Mouse (Mus musculus): ENCODE results near the gene Gm28038. TPM values are rescaled to one million over a fixed set of nuclear protein-coding genes. Genes with fewer than 3 reads are reported as not detected.

Gene Gm28038
- polyA plus RNA-seq, 1 experiment from 2014 or later: not detected

DNA sequence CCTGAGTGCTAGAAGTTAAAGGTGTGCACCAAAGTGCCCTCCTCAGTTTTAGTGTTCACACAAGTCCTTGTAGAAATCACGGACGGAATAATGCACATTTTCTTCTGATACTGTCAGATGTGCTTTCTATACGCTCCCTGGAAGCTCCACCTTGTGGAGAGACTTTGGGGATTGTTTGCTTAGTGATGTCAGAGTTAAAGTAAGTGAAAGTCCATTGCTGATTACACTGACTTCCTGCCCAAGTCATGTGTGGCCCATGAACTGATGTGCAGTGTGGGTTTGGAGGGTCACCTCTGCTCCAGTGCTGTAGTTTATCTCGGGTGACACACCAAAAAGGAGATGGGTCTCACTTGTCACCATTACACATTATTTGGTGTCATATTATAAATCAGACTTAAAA lies 38.4 kb downstream of the Gm28038 start:
- H3K36me3 ChIP-seq (ENCODE audit: control insufficient read depth, insufficient read depth, low read length): peaks cover 97% of the 10 kb centered on the region
- WGBS: 78% methylated on average over 4 of the region's 4 CpGs
- no peak overlapping the region for H3K9ac ChIP-seq (ENCODE audit: low read length)
- no peaks in the 10 kb centered on the region for H3K9me3 ChIP-seq (ENCODE audit: control insufficient read depth, low read length)
- DNase-seq (ENCODE audit: low spot score) (no peak), ATAC-seq (replicated peaks; ENCODE audit: low FRiP score, low TSS enrichment, low read depth) (no peak)
- H3K27ac ChIP-seq (ENCODE audit: low read depth): no peak overlapping the region
- H3K4me3 ChIP-seq (ENCODE audit: low read depth, low read length): no peak overlapping the region
- no peaks in the 10 kb centered on the region for H3K4me1 ChIP-seq (replicated peaks; ENCODE audit: control insufficient read depth, insufficient read depth, low read length)
- H3K4me2 ChIP-seq (ENCODE audit: low read length): no peak overlapping the region
- no peaks in the 10 kb centered on the region for H3K27me3 ChIP-seq (replicated peaks; ENCODE audit: control insufficient read depth, insufficient read depth, low read length)

DNA sequence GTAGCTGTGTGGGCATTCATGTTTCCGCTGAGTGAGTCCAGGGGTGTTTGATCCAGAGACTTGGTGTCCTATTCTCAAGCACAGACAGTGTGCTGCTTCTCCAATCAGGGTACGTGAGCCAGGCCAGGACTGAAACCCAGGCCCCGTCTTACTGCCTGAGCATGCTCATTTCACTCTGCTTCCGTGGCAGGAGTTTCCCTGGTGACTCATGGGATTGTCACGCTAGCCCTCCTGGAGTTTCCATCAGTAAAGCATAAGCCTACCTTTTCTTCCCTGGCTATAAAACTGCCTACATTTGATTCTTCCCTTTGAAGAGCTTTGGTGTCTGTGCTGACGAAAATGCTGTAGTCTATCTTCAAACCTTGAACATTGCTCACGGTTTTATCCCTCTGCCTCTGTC lies 42.3 kb downstream of the Gm28038 start:
- no peak overlapping the region for H3K27ac ChIP-seq (ENCODE audit: low read depth)
- WGBS: 90% methylated on average over 7 of the region's 7 CpGs
- H3K4me1 ChIP-seq (replicated peaks; ENCODE audit: control insufficient read depth, insufficient read depth, low read length): no peaks in the 10 kb centered on the region
- no peak overlapping the region for H3K4me2 ChIP-seq (ENCODE audit: low read length)
- H3K9ac ChIP-seq (ENCODE audit: low read length): no peak overlapping the region
- H3K36me3 ChIP-seq (ENCODE audit: control insufficient read depth, insufficient read depth, low read length): peaks cover 94% of the 10 kb centered on the region
- no peak overlapping the region for H3K4me3 ChIP-seq (ENCODE audit: low read depth, low read length)
- H3K27me3 ChIP-seq (replicated peaks; ENCODE audit: control insufficient read depth, insufficient read depth, low read length): no peaks in the 10 kb centered on the region
- DNase-seq (ENCODE audit: low spot score) (no peak), ATAC-seq (replicated peaks; ENCODE audit: low FRiP score, low TSS enrichment, low read depth) (no peak)
- no peaks in the 10 kb centered on the region for H3K9me3 ChIP-seq (ENCODE audit: control insufficient read depth, low read length)

DNA sequence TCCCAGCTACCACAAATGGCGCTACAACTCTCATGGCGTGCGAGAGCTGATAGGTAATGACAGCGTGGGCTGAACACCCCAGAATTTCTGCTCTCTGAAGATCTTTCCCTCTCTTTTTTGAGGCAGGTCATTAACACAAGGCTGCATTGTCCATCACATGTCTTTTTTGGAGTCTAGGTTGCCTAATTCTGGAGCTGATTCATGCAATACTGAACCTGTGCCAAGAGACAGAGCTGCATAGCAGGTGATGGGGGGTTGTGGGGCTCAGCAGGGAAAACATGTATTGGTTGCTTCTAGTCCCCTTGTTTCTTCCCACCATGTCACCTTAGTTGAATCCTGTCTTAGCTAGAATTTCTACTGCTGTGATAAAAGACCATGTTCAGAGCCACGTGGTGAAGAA lies 44.5 kb downstream of the Gm28038 start:
- H3K4me1 ChIP-seq (replicated peaks; ENCODE audit: control insufficient read depth, insufficient read depth, low read length): no peaks in the 10 kb centered on the region
- no peak overlapping the region for H3K27ac ChIP-seq (ENCODE audit: low read depth)
- H3K9me3 ChIP-seq (ENCODE audit: control insufficient read depth, low read length): no peaks in the 10 kb centered on the region
- ATAC-seq (replicated peaks; ENCODE audit: low FRiP score, low TSS enrichment, low read depth) (no peak), DNase-seq (ENCODE audit: low spot score) (no peak)
- H3K27me3 ChIP-seq (replicated peaks; ENCODE audit: control insufficient read depth, insufficient read depth, low read length): no peaks in the 10 kb centered on the region
- H3K4me2 ChIP-seq (ENCODE audit: low read length): no peak overlapping the region
- 93% methylated on average over 5 of the region's 5 CpGs for WGBS
- no peak overlapping the region for H3K4me3 ChIP-seq (ENCODE audit: low read depth, low read length)
- peaks cover 97% of the 10 kb centered on the region for H3K36me3 ChIP-seq (ENCODE audit: control insufficient read depth, insufficient read depth, low read length)
- no peak overlapping the region for H3K9ac ChIP-seq (ENCODE audit: low read length)

DNA sequence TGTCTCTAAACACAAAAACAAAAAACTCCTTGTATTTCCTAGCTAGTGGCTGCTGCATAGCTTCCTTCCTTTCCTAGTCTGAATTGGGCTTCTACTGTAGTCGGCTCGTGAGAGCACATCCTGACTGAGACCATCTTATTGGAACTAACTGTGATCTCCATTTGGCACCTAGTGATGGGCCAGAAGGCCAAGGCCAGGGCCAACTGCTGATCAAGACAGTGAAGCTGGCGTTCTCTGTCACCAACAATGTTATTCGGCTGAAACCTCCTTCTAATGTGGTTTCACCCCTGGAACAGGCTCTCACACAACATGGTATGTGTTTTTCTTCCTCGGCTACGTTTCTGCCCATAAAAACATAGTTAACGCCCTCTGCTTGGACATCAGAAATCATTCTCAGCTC lies 46.4 kb downstream of the Gm28038 start:
- 89% methylated on average over 7 of the region's 7 CpGs for WGBS
- DNase-seq (ENCODE audit: low spot score) (no peak), ATAC-seq (replicated peaks; ENCODE audit: low FRiP score, low TSS enrichment, low read depth) (no peak)
- no peaks in the 10 kb centered on the region for H3K27me3 ChIP-seq (replicated peaks; ENCODE audit: control insufficient read depth, insufficient read depth, low read length)
- H3K27ac ChIP-seq (ENCODE audit: low read depth): no peak overlapping the region
- peaks cover 93% of the 10 kb centered on the region for H3K36me3 ChIP-seq (ENCODE audit: control insufficient read depth, insufficient read depth, low read length)
- H3K4me2 ChIP-seq (ENCODE audit: low read length): no peak overlapping the region
- no peak overlapping the region for H3K9ac ChIP-seq (ENCODE audit: low read length)
- H3K4me1 ChIP-seq (replicated peaks; ENCODE audit: control insufficient read depth, insufficient read depth, low read length): no peaks in the 10 kb centered on the region
- no peaks in the 10 kb centered on the region for H3K9me3 ChIP-seq (ENCODE audit: control insufficient read depth, low read length)
- no peak overlapping the region for H3K4me3 ChIP-seq (ENCODE audit: low read depth, low read length)

DNA sequence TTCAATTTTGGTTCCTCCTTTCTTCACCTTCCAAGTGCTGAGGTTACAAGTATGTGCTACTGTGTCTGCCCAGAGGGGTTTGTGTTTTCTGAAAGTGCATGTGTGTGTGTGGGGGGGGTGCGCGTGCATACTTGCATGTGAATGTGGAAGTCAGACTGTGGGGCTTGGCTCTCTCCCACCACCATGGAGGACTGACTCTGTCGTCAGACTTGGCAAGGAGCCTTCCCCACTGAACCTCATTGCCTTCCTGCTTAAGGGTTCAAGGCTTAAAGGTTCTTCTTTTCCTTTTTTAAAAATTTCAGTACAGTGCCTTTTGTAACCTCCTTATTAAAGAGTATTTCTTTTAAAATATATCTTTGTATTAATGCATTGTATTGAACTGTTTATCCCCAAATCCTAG lies 47.9 kb downstream of the Gm28038 start:
- no peaks in the 10 kb centered on the region for H3K4me1 ChIP-seq (replicated peaks; ENCODE audit: control insufficient read depth, insufficient read depth, low read length)
- WGBS: 92% methylated on average over 3 of the region's 3 CpGs
- DNase-seq (ENCODE audit: low spot score): no peak
- H3K9ac ChIP-seq (ENCODE audit: low read length): no peak overlapping the region
- no peak overlapping the region for H3K4me2 ChIP-seq (ENCODE audit: low read length)
- H3K36me3 ChIP-seq (ENCODE audit: control insufficient read depth, insufficient read depth, low read length): peaks cover 93% of the 10 kb centered on the region
- ATAC-seq (replicated peaks; ENCODE audit: low FRiP score, low TSS enrichment, low read depth): no peak
- H3K27me3 ChIP-seq (replicated peaks; ENCODE audit: control insufficient read depth, insufficient read depth, low read length): no peaks in the 10 kb centered on the region
- no peak overlapping the region for H3K4me3 ChIP-seq (ENCODE audit: low read depth, low read length)
- no peak overlapping the region for H3K27ac ChIP-seq (ENCODE audit: low read depth)
- H3K9me3 ChIP-seq (ENCODE audit: control insufficient read depth, low read length): no peaks in the 10 kb centered on the region

DNA sequence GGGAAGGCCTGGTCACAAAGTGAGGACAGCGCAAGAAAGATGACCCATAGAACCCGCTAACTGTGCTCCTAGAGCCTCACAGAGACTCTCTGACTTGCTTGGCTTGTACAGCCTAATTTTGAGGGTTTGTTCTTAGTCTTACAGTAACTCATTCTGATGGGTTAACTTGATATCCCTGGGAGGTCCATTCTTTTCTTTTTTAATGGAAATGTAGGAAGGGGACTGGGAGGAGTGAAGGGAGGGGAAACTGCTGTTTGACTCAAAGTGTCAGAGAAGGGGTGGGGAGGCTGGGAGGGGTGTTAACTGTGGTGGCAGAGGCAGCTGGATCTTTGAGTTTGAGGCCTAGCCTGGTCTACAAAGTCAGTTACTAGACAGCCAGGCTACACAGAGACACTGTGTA lies 54.5 kb downstream of the Gm28038 start:
- Histone ChIP-seq H3K9ac (ENCODE audit: low read length) (no peak overlapping the region), H3K27ac (ENCODE audit: low read depth) (no peak overlapping the region), H3K27me3 (replicated peaks; ENCODE audit: control insufficient read depth, insufficient read depth, low read length) (no peaks in the 10 kb centered on the region), H3K4me3 (ENCODE audit: low read depth, low read length) (no peak overlapping the region), H3K9me3 (ENCODE audit: control insufficient read depth, low read length) (no peaks in the 10 kb centered on the region), H3K4me1 (replicated peaks; ENCODE audit: control insufficient read depth, insufficient read depth, low read length) (no peaks in the 10 kb centered on the region), H3K36me3 (ENCODE audit: control insufficient read depth, insufficient read depth, low read length) (peaks cover 91% of the 10 kb centered on the region), H3K4me2 (ENCODE audit: low read length) (no peak overlapping the region)
- WGBS: 97% methylated on average over 2 of the region's 2 CpGs
- DNase-seq (ENCODE audit: low spot score) (no peak), ATAC-seq (replicated peaks; ENCODE audit: low FRiP score, low TSS enrichment, low read depth) (no peak)

DNA sequence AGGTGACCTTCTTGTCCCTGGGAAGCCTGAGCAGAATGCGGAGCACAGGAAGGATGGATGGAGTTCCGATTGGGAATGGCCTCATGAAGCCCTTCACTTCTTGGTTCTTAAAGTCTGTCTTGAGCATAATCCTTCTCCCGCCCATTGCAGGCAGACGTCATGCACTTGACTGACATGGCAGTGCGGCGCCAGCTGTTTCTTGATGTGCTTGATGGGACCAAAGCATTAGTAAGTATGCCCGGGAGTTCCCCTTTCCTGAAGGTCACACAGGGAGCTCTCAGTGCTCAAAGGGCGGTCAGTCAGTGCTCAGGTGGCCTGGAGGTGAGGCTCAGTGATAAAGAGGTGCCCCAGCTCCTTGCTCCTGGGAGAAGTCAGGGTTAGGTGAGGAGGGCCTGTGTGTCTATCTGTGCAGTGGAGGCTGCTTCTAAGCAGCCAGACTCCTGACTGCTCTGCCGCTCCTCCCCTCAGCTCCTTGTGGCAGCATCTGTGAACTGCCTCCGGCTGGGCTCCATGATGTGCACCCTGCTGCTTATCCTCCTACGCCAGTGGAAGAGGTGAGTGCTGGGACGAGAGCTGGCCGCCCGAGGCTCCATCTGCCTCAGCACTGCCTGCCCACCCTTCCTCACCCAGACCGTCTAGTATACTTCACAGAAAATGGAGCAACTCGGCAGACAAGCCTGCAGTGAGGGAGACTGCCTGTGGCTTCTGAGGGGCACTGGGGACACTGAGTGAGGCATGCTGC lies 55.5 kb downstream of the Gm28038 start:
- ATAC-seq (replicated peaks; ENCODE audit: low FRiP score, low TSS enrichment, low read depth) (no peak), DNase-seq (ENCODE audit: low spot score) (no peak)
- H3K9ac ChIP-seq (ENCODE audit: low read length): no peak overlapping the region
- no peaks in the 10 kb centered on the region for H3K27me3 ChIP-seq (replicated peaks; ENCODE audit: control insufficient read depth, insufficient read depth, low read length)
- H3K4me3 ChIP-seq (ENCODE audit: low read depth, low read length): no peak overlapping the region
- H3K4me2 ChIP-seq (ENCODE audit: low read length): no peak overlapping the region
- 87% methylated on average over 16 of the region's 16 CpGs for WGBS
- H3K36me3 ChIP-seq (ENCODE audit: control insufficient read depth, insufficient read depth, low read length): peaks cover 90% of the 10 kb centered on the region
- no peak overlapping the region for H3K27ac ChIP-seq (ENCODE audit: low read depth)
- no peaks in the 10 kb centered on the region for H3K4me1 ChIP-seq (replicated peaks; ENCODE audit: control insufficient read depth, insufficient read depth, low read length)
- no peaks in the 10 kb centered on the region for H3K9me3 ChIP-seq (ENCODE audit: control insufficient read depth, low read length)

DNA sequence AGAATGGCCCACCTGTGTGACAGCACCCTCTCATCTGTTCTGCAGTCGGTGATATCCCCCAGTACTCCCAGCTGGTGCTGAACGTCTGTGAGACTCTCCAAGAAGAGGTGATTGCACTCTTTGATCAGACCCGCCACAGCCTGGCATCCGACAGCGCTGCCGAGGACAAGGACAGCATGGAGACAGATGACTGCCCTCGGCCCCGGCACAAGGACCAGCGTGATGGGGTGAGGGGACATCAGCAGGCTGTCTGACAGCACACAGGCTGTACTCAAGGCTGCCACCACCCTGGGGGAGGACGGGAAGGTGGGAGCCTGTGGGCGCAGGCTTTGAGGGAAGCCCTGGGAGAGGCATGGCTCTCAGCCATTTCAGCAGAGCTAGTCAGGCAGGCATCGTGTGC lies 56.3 kb downstream of the Gm28038 start:
- no peak for ATAC-seq (replicated peaks; ENCODE audit: low FRiP score, low TSS enrichment, low read depth)
- Histone ChIP-seq H3K27ac (ENCODE audit: low read depth) (no peak overlapping the region), H3K4me1 (replicated peaks; ENCODE audit: control insufficient read depth, insufficient read depth, low read length) (no peaks in the 10 kb centered on the region), H3K4me3 (ENCODE audit: low read depth, low read length) (no peak overlapping the region), H3K36me3 (ENCODE audit: control insufficient read depth, insufficient read depth, low read length) (peaks cover 94% of the 10 kb centered on the region), H3K9me3 (ENCODE audit: control insufficient read depth, low read length) (no peaks in the 10 kb centered on the region), H3K27me3 (replicated peaks; ENCODE audit: control insufficient read depth, insufficient read depth, low read length) (no peaks in the 10 kb centered on the region), H3K4me2 (ENCODE audit: low read length) (no peak overlapping the region), H3K9ac (ENCODE audit: low read length) (no peak overlapping the region)
- WGBS: 84% methylated on average over 12 of the region's 12 CpGs
- no peak for DNase-seq (ENCODE audit: low spot score)

DNA sequence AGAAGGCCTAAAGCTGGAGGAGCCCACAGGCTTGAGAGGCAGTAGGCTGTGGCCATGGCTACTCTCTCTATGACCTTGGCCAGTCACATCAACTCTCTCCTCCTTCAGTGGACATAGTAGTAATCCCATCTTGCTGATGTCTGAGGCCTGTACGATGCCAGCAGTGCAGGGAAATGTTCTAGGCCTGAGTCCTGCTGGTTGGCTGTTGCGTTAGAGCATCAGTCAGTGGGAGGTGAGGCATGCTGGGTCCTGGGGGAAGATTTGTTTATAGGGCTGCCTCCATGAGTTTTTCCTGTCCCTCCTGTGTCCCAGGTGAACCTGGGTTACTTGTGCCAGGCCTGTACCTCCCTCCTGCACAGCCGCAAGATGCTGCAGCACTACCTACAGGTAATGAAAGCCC lies 61.2 kb downstream of the Gm28038 start:
- no peak overlapping the region for H3K9ac ChIP-seq (ENCODE audit: low read length)
- no peak for ATAC-seq (replicated peaks; ENCODE audit: low FRiP score, low TSS enrichment, low read depth)
- H3K4me1 ChIP-seq (replicated peaks; ENCODE audit: control insufficient read depth, insufficient read depth, low read length): no peaks in the 10 kb centered on the region
- no peak overlapping the region for H3K4me3 ChIP-seq (ENCODE audit: low read depth, low read length)
- WGBS: 85% methylated on average over 3 of the region's 3 CpGs
- no peaks in the 10 kb centered on the region for H3K27me3 ChIP-seq (replicated peaks; ENCODE audit: control insufficient read depth, insufficient read depth, low read length)
- no peaks in the 10 kb centered on the region for H3K9me3 ChIP-seq (ENCODE audit: control insufficient read depth, low read length)
- peaks cover 90% of the 10 kb centered on the region for H3K36me3 ChIP-seq (ENCODE audit: control insufficient read depth, insufficient read depth, low read length)
- no peak overlapping the region for H3K4me2 ChIP-seq (ENCODE audit: low read length)
- no peak for DNase-seq (ENCODE audit: low spot score)
- H3K27ac ChIP-seq (ENCODE audit: low read depth): no peak overlapping the region

Data from intestine, embryonic 14.5 days (tissue).